Mouse (Mus musculus) urinary bladder, postnatal 0 days (tissue): ENCODE data around the gene Muc5ac. TPM values are rescaled to one million over a fixed set of nuclear protein-coding genes. Genes with fewer than 3 reads are reported as not detected.

Source experiments
- polyA plus RNA-seq: library from polyadenylated mRNA; unstranded; fragments of >200 nt; fragmentation: Nextera tagmentation; extraction: Ambion mirVana; gene quantifications from 2 replicates; pipeline ENCODE4 v1.2.1, GENCODE M21; 2015

Muc5ac gene
- polyA plus RNA-seq = not detected in 2 replicates

GRCm38 (mm10) chr7:141788677-141789452 lies at the start of gene Muc5ac:
Gene Muc5ac, plus strand, starts transcription at chr7:141788972.

GRCm38 (mm10) chr7:141838779-141839178 lies 50.0 kb downstream of the Muc5ac start, which contains the start of gene Muc5b:
Gene Muc5b, plus strand, starts transcription at chr7:141839070.

Other genes with a start within 250 kb of the Muc5ac start
- gene Chid1, start 249.1 kb upstream of the Muc5ac start, polyA plus RNA-seq = 20.8 and 21.2 TPM in 2 replicates
- gene Ap2a2, start 226.8 kb upstream of the Muc5ac start, polyA plus RNA-seq = 49.7 and 53.0 TPM in 2 replicates
- 0.12 and 0.13 TPM in 2 replicates for gene Muc6, start 133.7 kb upstream of the Muc5ac start, polyA plus RNA-seq
- 0.29 and 0.60 TPM in 2 replicates for gene Muc2, start 98.6 kb upstream of the Muc5ac start, polyA plus RNA-seq
- 0.04 TPM in 2 replicates for gene Muc5b, start 50.1 kb downstream of the Muc5ac start, polyA plus RNA-seq
- 32.2 and 36.2 TPM in 2 replicates for gene Tollip, start 129.5 kb downstream of the Muc5ac start, polyA plus RNA-seq
- 0.17 and 0.30 TPM in 2 replicates for gene Brsk2, start 160.8 kb downstream of the Muc5ac start, polyA plus RNA-seq